Mouse (Mus musculus) embryonic facial prominence, embryonic 14.5 days (tissue): ENCODE measurements around the gene Rabgap1l. TPM values are rescaled to one million over a fixed set of nuclear protein-coding genes. Genes with fewer than 3 reads are reported as not detected.

Experiments used
- ATAC-seq: fragments of 200-750 bp; cut with Nextera tagmentation; 2 replicates; pipeline ENCODE4 v1.8.0; 2017; ENCODE audit warnings: low read depth, moderate number of reproducible peaks, moderate TSS enrichment
- DNase-seq: peaks from one replicate; pipeline ENCODE4 v3.0.0-alpha.2; 2015; ENCODE audit warnings: low spot score
- H3K27ac ChIP-seq: fragments of 300-500 bp; sonication (generic); replicated peaks from 2 replicates; pipeline ENCODE4 v1.5.1; 2014; ENCODE audit warnings: low read depth, mild to moderate bottlenecking, low read length, moderate library complexity
- H3K27me3 ChIP-seq: fragments of 300-500 bp; sonication (generic); replicated peaks from 2 replicates; pipeline ENCODE4 v1.6.1; 2014; ENCODE audit warnings: low read length; ENCODE audit not compliant: control insufficient read depth, insufficient read depth
- H3K36me3 ChIP-seq: fragments of 300-500 bp; sonication (generic); 2 replicates; pipeline ENCODE4 v1.6.1; 2014; ENCODE audit warnings: low read length, mixed read lengths; ENCODE audit not compliant: control insufficient read depth, insufficient read depth
- H3K4me1 ChIP-seq: fragments of 300-500 bp; sonication (generic); 2 replicates; pipeline ENCODE4 v1.6.1; 2014; ENCODE audit warnings: antibody characterized with exemption, low read length; ENCODE audit not compliant: control insufficient read depth, insufficient read depth
- H3K4me2 ChIP-seq: fragments of 300-500 bp; sonication (generic); 2 replicates; pipeline ENCODE4 v1.6.1; 2014; ENCODE audit warnings: low read depth, mild to moderate bottlenecking, low read length, moderate library complexity, mixed read lengths
- H3K4me3 ChIP-seq: fragments of 300-500 bp; sonication (generic); 2 replicates; pipeline ENCODE4 v1.5.1; 2014; ENCODE audit warnings: low read depth, mild to moderate bottlenecking, low read length
- H3K9ac ChIP-seq: fragments of 300-500 bp; sonication (generic); 2 replicates; pipeline ENCODE4 v1.6.1; 2014; ENCODE audit warnings: low read depth, mild to moderate bottlenecking, low read length, moderate library complexity, mixed read lengths
- H3K9me3 ChIP-seq: fragments of 300-500 bp; sonication (generic); 2 replicates; pipeline ENCODE4 v1.6.1; 2016; ENCODE audit warnings: low read length; ENCODE audit not compliant: control insufficient read depth
- WGBS: fragments of 180-500 bp; shearing (Covaris S2); extraction: QIAGEN DNeasy Blood & Tissue Kit; methylation state at CpG from one replicate; pipeline ENCODE4 v1.1.7; 2014; 5-methylcytosine and 5-hydroxymethylcytosine counted together
- polyA plus RNA-seq: library from polyadenylated mRNA; unstranded; fragments of >200 nt; fragmentation: Nextera tagmentation; extraction: Ambion mirVana; gene quantifications from 2 replicates; pipeline ENCODE4 v1.2.1, GENCODE M21; 2014

The Rabgap1l gene
- polyA plus RNA-seq, 1 experiment from 2014 or later: 16.3 TPM

- DNase-seq (peak; percentile 67), ATAC-seq (no peak)
- Histone ChIP-seq H3K4me2 (no peak overlapping the region), H3K9me3 (no peaks in the 10 kb centered on the region), H3K9ac (no peak overlapping the region), H3K27ac (no peak overlapping the region), H3K27me3 (no peaks in the 10 kb centered on the region), H3K4me3 (no peak overlapping the region), H3K4me1 (no peaks in the 10 kb centered on the region), H3K36me3 (no peaks in the 10 kb centered on the region)
- WGBS: 38% methylated on average over 4 of the region's 4 CpGs
Observed at GRCm38 (mm10) chr1:160231013-160231412, 562.0 kb downstream of the Rabgap1l start.

- Histone ChIP-seq H3K9ac (no peak overlapping the region), H3K36me3 (no peaks in the 10 kb centered on the region), H3K27ac (no peak overlapping the region), H3K4me2 (no peak overlapping the region), H3K4me3 (no peak overlapping the region), H3K27me3 (no peaks in the 10 kb centered on the region), H3K9me3 (no peaks in the 10 kb centered on the region), H3K4me1 (no peaks in the 10 kb centered on the region)
- ATAC-seq (no peak), DNase-seq (no peak)
Observed at GRCm38 (mm10) chr1:160227850-160228249, 565.2 kb downstream of the Rabgap1l start.

- WGBS: 90% methylated on average over 4 of the region's 4 CpGs
Observed at GRCm38 (mm10) chr1:160227196-160227595, 565.8 kb downstream of the Rabgap1l start.

GRCm38 (mm10) chr1:160224093-160224492 lies 568.9 kb downstream of the Rabgap1l start:
- Histone ChIP-seq H3K9me3 (no peaks in the 10 kb centered on the region), H3K27me3 (no peaks in the 10 kb centered on the region), H3K4me2 (no peak overlapping the region), H3K9ac (no peak overlapping the region), H3K36me3 (no peaks in the 10 kb centered on the region), H3K27ac (no peak overlapping the region), H3K4me3 (no peak overlapping the region), H3K4me1 (no peaks in the 10 kb centered on the region)
- 0 out of 2 replicates have a peak, but pooled peaks have one; percentile 26 for ATAC-seq
- peak; percentile 67 for DNase-seq
- WGBS: 40% methylated on average over 2 of the region's 2 CpGs

More at GRCm38 (mm10) chr1:160227196-160227595, 565.8 kb downstream of the Rabgap1l start:
- Histone ChIP-seq H3K36me3 (no peaks in the 10 kb centered on the region), H3K27me3 (no peaks in the 10 kb centered on the region), H3K4me2 (no peak overlapping the region), H3K27ac (no peak overlapping the region), H3K4me1 (no peaks in the 10 kb centered on the region), H3K9me3 (no peaks in the 10 kb centered on the region), H3K4me3 (no peak overlapping the region), H3K9ac (no peak overlapping the region)
- no peak for DNase-seq
- ATAC-seq: no peak

GRCm38 (mm10) chr1:160217898-160218297 lies 575.1 kb downstream of the Rabgap1l start:
- no peak overlapping the region for H3K9ac ChIP-seq
- no peaks in the 10 kb centered on the region for H3K27me3 ChIP-seq
- ATAC-seq (no peak), DNase-seq (no peak)
- H3K4me3 ChIP-seq: no peak overlapping the region
- no peak overlapping the region for H3K27ac ChIP-seq
- 91% methylated on average over 3 of the region's 3 CpGs for WGBS
- no peaks in the 10 kb centered on the region for H3K36me3 ChIP-seq
- H3K4me1 ChIP-seq: 0 out of 2 replicates have a peak, but pooled peaks cover 4% of the 10 kb centered on the region
- no peak overlapping the region for H3K4me2 ChIP-seq
- no peaks in the 10 kb centered on the region for H3K9me3 ChIP-seq

GRCm38 (mm10) chr1:160214171-160214570 lies 578.8 kb downstream of the Rabgap1l start:
- ATAC-seq: no peak
- no peak overlapping the region for H3K27ac ChIP-seq
- peaks cover 21% of the 10 kb centered on the region for H3K4me1 ChIP-seq
- no peaks in the 10 kb centered on the region for H3K27me3 ChIP-seq
- DNase-seq: no peak
- no peaks in the 10 kb centered on the region for H3K36me3 ChIP-seq
- H3K4me2 ChIP-seq: 0 out of 2 replicates have a peak overlapping the region, but pooled peaks have one; percentile 77
- no peak overlapping the region for H3K9ac ChIP-seq
- H3K9me3 ChIP-seq: no peaks in the 10 kb centered on the region
- 76% methylated on average over 7 of the region's 7 CpGs for WGBS
- no peak overlapping the region for H3K4me3 ChIP-seq

- H3K9ac ChIP-seq: peak within 1 kb of the TSS; percentile 85
- no peaks in the 10 kb centered on the region for H3K9me3 ChIP-seq
- WGBS: under 1% methylated on average over 70 of the region's 76 CpGs
- peak; percentile 99 for DNase-seq
- ATAC-seq: peak; percentile 98
- peak within 1 kb of the TSS; percentile 73 for H3K4me3 ChIP-seq
- peaks cover 21% of the 10 kb centered on the region for H3K4me1 ChIP-seq
- H3K4me2 ChIP-seq: peak within 1 kb of the TSS; percentile 77
- H3K27me3 ChIP-seq: no peaks in the 10 kb centered on the region
- peaks cover under 1% of the 10 kb centered on the region for H3K36me3 ChIP-seq
- H3K27ac ChIP-seq: peak within 1 kb of the TSS; percentile 99
Observed at GRCm38 (mm10) chr1:160212703-160213669, 580.0 kb downstream of the Rabgap1l start, which contains the start of gene Cacybp. TSS of gene Cacybp (minus strand) at chr1:160212875.

- Histone ChIP-seq H3K27ac (peak overlapping the region; percentile 87), H3K9me3 (no peaks in the 10 kb centered on the region), H3K4me2 (peak overlapping the region; percentile 75), H3K4me3 (peak overlapping the region; percentile 73), H3K9ac (peak overlapping the region; percentile 85), H3K36me3 (peaks cover 9% of the 10 kb centered on the region), H3K27me3 (no peaks in the 10 kb centered on the region), H3K4me1 (peaks cover 21% of the 10 kb centered on the region)
- under 1% methylated on average over 12 of the region's 45 CpGs for WGBS
- peak; percentile 67 for ATAC-seq
- peak; percentile 41 for DNase-seq
Observed at GRCm38 (mm10) chr1:160212123-160212691, 580.8 kb downstream of the Rabgap1l start.
